Mouse (Mus musculus) gastrocnemius, postnatal 4 days (tissue): Measurements from ENCODE around the gene Adgrg4. TPM values are rescaled to one million over a fixed set of nuclear protein-coding genes. Genes with fewer than 3 reads are reported as not detected.
A peak's percentile ranks its signal among the peaks of the same experiment; 100 is the strongest.

Experiments used
- DNase-seq, 2 experiments: peaks; one replicate each; pipeline ENCODE4 v3.0.0; 2021 to 2022; ENCODE audit warnings: low spot score in 2 of 2, mixed read lengths in 2 of 2
- long read RNA-seq, 2 experiments: library from polyadenylated mRNA; stranded (forward); transcript quantifications; one replicate each; pipeline ENCODE4 v2.0.0; 2021
- total RNA-seq, 2 experiments: library from RNA; stranded (reverse); gene quantifications; 2 replicates each; pipeline ENCODE4 v1.2.3; 2021

Adgrg4 gene
- not detected for total RNA-seq
- long read RNA-seq, experiment 1: 0 reads
- long read RNA-seq, experiment 2: 0 reads

DNA sequence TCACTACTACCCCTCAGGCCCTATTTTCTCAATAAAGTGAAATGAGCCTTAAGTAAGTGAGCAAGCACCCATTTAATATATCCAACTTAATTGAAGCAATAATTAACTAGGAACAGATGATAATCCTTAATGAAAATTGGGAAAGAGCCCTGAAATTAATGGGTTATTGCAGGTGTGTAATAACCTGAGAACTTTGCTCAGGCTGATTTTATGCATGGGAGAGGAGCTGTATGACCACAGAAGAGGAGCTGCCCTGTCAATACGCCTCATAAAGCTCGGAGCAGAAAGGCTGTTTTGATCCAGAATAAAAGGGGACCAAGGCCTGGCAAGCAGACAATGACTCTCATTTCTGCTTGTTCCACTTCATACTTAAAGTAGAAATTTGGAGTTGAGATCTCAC is at the start of gene Adgrg4:
Gene Adgrg4, plus strand, starts transcription at position 301 of the 400 bp plus-strand sequence.
- DNase-seq: no peak

DNA sequence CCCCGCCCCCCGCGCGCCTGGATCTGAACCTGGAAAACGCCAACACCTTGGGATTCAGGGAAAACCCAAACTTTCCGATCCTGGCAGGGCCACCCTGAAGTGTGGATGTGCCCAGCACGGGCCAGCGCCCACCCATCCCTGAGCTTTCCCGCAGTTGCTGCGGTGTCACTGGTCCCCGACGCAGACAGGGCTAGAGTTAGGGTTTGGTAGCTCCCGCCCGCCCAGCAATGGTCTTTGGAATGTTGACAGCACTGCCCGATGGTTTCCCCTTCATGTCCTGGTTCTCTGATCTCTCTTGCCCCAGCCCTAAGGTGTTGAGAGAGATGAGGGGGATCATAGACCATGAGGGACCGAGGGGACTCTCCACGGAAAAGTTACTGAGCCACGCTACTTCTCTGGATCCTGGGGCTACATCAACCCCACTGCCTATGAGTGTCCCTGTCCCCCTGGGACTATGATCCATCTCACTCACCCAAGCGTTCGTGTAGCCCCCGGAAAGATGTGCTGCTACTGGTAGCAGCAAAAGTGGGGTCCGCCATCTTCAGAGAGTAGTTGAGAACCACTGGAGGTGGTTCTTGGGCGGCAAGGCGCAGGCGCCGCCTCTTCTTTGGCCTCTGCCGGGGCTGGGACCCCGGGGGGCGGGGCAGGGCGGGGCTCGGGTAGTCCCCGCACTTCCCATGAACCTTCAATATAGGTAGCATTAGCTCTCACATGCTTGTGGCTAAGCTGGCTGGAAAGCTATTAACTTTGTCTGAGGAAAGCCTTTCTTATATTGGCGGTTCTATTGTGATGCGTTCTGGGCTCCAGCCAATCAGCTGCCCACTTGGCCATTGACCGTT is 48.0 kb upstream of the Adgrg4 start, which contains the start of gene Map7d3:
Gene Map7d3, minus strand, starts transcription at position 562 of the 839 bp plus-strand sequence.
- DNase-seq: peak; percentile 11 to 19

DNA sequence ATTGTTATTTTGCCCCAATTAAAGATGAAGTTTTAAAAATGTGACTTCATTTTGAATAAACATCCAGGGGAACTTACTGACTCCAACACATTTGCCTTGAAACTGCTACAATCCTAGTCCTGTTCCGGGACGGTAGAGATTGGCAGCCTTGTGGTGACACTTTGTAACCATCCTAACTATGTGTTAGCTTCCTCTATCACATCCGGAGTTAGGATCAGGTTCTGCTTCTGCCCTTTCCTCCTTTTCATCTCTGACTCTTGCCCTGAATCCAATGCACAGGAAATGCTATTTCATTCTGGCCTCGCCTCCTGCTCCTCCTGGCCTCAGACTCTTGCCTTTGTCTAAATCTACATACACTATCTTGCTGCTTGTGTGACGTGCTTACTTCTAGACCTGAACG is 42.5 kb upstream of the Adgrg4 start:
- no peak for DNase-seq

DNA sequence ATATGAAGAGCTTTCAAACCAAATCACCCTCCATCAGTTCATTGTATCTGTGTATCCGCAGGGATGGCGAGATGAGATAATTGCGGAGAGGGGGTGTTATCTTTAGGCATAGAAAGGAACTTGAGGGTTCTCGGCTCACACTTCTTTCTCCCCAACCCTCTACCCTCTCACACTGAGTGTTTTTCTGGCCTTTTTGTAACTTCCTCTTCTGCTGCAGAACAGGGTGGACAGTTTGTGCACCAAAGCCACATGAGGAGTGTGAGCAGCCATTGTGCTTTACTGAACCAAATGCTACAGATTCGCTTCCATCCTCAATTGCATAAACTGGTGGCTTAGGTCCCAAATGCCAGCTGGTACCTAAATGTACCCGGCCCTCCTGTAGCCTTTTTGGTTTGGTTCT is 34.1 kb upstream of the Adgrg4 start:
- no peak for DNase-seq

DNA sequence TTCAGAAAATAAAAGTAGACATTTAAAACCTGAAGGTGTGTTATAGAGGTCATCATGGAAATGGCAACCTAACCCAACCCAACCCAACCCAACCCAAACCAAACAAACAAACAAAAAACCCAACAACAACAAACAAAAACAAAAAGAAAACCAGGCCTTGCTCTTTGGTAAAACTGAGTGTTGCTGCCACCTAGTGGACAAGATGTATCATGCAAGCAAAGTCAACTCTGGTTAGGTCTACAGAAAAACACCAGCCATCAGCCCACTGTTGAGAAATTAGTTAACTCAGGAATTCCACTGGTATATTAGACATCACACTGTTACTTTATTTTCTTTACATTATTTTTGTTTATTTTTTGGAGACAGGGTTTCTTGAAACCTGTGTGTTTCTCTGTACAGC is 30.6 kb upstream of the Adgrg4 start:
- peak in 1 of 2 experiments; percentile 8 for DNase-seq

DNA sequence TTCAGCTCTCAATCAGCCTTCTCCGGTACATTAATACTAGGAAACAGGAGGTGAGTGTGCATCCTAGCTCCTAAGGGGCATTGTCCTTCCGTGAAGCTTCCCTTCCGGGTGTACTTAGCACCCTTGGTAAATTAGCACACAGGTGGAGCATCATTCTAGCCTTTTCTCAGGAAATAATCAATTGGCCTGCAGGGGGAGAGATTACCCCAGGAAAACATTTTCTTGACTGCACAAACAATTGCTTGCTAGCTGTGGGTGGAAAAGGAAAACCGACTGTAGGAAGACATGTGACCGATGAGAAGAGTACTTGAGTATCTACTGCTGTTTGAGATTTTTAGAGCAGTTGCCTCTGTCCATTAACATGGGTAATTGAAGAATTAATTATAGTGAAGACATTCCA is 28.7 kb upstream of the Adgrg4 start:
- DNase-seq: no peak

DNA sequence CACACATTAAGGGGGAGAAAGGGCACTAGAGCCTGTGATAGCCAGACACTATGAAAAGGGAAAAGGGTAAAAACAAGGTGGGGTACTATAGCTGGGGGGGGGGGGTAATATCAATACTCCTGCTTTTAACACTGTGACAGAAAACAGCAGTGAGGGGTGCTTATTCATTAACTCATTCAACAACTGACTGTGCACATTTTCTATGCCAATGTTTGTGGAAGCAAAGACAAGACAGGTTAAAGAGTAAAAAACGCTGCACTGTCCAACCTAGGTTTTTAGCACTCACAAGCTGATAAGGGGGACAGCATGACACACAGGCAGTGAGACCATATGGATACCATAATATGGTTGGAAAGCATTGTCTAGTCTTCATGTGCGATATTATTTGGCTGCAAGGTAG is 142.9 kb downstream of the Adgrg4 start:
- DNase-seq: no peak

DNA sequence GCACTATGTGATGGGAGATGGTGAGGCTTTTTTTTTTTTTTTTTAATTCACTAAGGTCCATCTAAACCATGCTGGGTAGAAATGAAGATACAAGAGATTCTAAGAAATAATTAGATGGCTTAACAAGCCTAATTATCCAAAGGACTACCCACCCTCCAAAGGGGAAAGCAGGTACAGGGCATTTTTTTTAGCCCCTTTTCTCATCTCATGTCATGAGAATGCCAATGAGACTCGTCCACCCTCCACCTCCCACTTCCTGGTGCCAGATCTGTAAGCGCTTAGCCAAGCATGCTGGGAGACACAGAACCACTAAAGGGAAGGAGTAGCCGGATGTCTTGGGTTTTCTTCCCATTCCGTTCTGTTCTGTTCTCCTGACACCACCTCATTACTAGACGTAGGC is 172.8 kb downstream of the Adgrg4 start, which contains the start of gene Brs3:
Gene Brs3, plus strand, starts transcription at position 301 of the 400 bp plus-strand sequence.
- DNase-seq: no peak

DNA sequence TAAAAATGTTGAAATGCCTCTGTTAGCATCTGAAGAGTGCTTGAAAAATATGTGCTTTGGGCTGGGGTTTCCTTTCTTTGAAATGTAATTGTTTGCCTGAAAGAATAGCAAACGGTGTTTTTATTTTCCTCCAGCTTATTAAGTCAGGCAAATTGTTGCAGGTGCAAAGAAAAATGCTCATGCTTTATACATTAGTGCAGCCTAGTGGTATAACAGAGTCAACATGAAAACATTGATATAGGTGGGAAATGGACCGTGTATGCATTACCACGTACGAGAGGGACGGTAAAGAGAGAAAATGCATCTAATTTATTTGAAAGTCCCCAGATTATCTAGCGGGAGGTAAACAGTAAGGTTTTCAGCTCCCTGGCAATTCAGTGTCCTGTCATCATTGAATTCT is 173.9 kb downstream of the Adgrg4 start:
- no peak for DNase-seq

Other genes with a start within 250 kb of the Adgrg4 start
- 1,000 to 10,000 TPM; 1,382 to 1,696 TPM for gene Fhl1, start 138.4 kb upstream of the Adgrg4 start, total RNA-seq
- 1 to 10 TPM; 3.0 to 3.8 TPM for gene Map7d3, start 47.8 kb upstream of the Adgrg4 start, total RNA-seq
- not detected for gene Brs3, start 172.9 kb downstream of the Adgrg4 start, total RNA-seq
- 10 to 100 TPM; 56.2 to 61.4 TPM for gene Htatsf1, start 183.4 kb downstream of the Adgrg4 start, total RNA-seq
- not detected for gene Vgll1, start 217.9 kb downstream of the Adgrg4 start, total RNA-seq